Mouse (Mus musculus) heart, postnatal 0 days (tissue): ENCODE results near the gene Flrt1. TPM values are rescaled to one million over a fixed set of nuclear protein-coding genes. Genes with fewer than 3 reads are reported as not detected.

ENCODE experiments used
- ATAC-seq: fragments of 200-750 bp; cut with Nextera tagmentation; 2 replicates; pipeline ENCODE4 v1.8.0; 2017; ENCODE audit warnings: low read depth, moderate number of reproducible peaks, moderate library complexity; ENCODE audit not compliant: insufficient read depth
- DNase-seq: peaks from one replicate; pipeline ENCODE4 v3.0.0-alpha.2; 2016; ENCODE audit warnings: low spot score
- H3K27ac ChIP-seq: fragments of 300-500 bp; sonication (generic); 2 replicates; pipeline ENCODE4 v1.5.1; 2014; ENCODE audit warnings: low read depth, mild to moderate bottlenecking
- H3K27me3 ChIP-seq: fragments of 300-500 bp; sonication (generic); 2 replicates; pipeline ENCODE4 v1.6.1; 2014; ENCODE audit warnings: low read length, mixed read lengths; ENCODE audit not compliant: control insufficient read depth, insufficient read depth
- H3K36me3 ChIP-seq: fragments of 300-500 bp; sonication (generic); replicated peaks from 2 replicates; pipeline ENCODE4 v1.6.1; 2014; ENCODE audit warnings: low read length, mixed read lengths; ENCODE audit not compliant: control insufficient read depth, insufficient read depth
- H3K4me1 ChIP-seq: fragments of 300-500 bp; sonication (generic); 2 replicates; pipeline ENCODE4 v1.6.1; 2014; ENCODE audit warnings: antibody characterized with exemption; ENCODE audit not compliant: control insufficient read depth, insufficient read depth
- H3K4me2 ChIP-seq: fragments of 300-500 bp; sonication (generic); 2 replicates; pipeline ENCODE4 v1.6.1; 2014; ENCODE audit warnings: low read depth, mild to moderate bottlenecking, low read length, moderate library complexity
- H3K4me3 ChIP-seq: fragments of 300-500 bp; sonication (generic); 2 replicates; pipeline ENCODE4 v1.5.1; 2014; ENCODE audit warnings: low read depth, low read length
- H3K9ac ChIP-seq: fragments of 300-500 bp; sonication (generic); replicated peaks from 2 replicates; pipeline ENCODE4 v1.6.1; 2014; ENCODE audit warnings: low read depth, low read length, mixed read lengths
- H3K9me3 ChIP-seq: fragments of 300-500 bp; sonication (generic); replicated peaks from 2 replicates; pipeline ENCODE4 v1.6.1; 2016; ENCODE audit warnings: low read length; ENCODE audit not compliant: control insufficient read depth
- CTCF ChIP-seq: IDR thresholded peaks from 2 replicates; pipeline ENCODE4 v1.5.1; 2016; ENCODE audit warnings: antibody characterized with exemption, control low read depth, low read depth
- EP300 ChIP-seq: IDR thresholded peaks from 2 replicates; pipeline ENCODE4 v1.6.1; 2016; ENCODE audit warnings: antibody characterized with exemption, low read depth
- WGBS: fragments of 180-500 bp; shearing (Covaris S2); extraction: QIAGEN DNeasy Blood & Tissue Kit; methylation state at CpG from one replicate; pipeline ENCODE4 v1.1.7; 2014; 5-methylcytosine and 5-hydroxymethylcytosine counted together
- polyA plus RNA-seq: library from polyadenylated mRNA; unstranded; fragments of >200 nt; fragmentation: Nextera tagmentation; extraction: Ambion mirVana; gene quantifications from 2 replicates; pipeline ENCODE4 v1.2.1, GENCODE M21; 2015
- total RNA-seq: library from RNA; depleted of rRNA; stranded (reverse); fragments of >200 nt; gene quantifications from 2 replicates; pipeline ENCODE4 v1.2.3, GENCODE M21; 2014; ENCODE audit warnings: low replicate concordance; rRNA removed

Gene Flrt1
- 0.23 and 0.89 TPM in 2 replicates for total RNA-seq
- 1.0 TPM in 2 replicates for polyA plus RNA-seq

GRCm38 (mm10) chr19:7105544-7105943 is at the start of gene Flrt1:
Gene Flrt1, minus strand, starts transcription at chr19:7105729.
- Histone ChIP-seq H3K27me3 (no peaks in the 10 kb centered on the region), H3K4me3 (no peak within 1 kb of the TSS), H3K4me2 (no peak within 1 kb of the TSS), H3K4me1 (peaks cover 16% of the 10 kb centered on the region), H3K9me3 (no peaks in the 10 kb centered on the region), H3K27ac (no peak within 1 kb of the TSS), H3K9ac (no peak within 1 kb of the TSS), H3K36me3 (no peaks in the 10 kb centered on the region)
- DNase-seq (no peak), ATAC-seq (no peak)
- 70% methylated on average over 9 of the region's 9 CpGs for WGBS
- TF ChIP-seq EP300 (no peak), CTCF (no peak)

- 81% methylated on average over 6 of the region's 6 CpGs for WGBS
- Histone ChIP-seq H3K4me3 (no peak overlapping the region), H3K9ac (no peak overlapping the region), H3K4me2 (no peak overlapping the region), H3K27me3 (no peaks in the 10 kb centered on the region), H3K27ac (no peak overlapping the region), H3K9me3 (no peaks in the 10 kb centered on the region), H3K4me1 (peaks cover 14% of the 10 kb centered on the region), H3K36me3 (no peaks in the 10 kb centered on the region)
- no peak for TF ChIP-seq EP300
- TF ChIP-seq CTCF = no peak
- no peak for DNase-seq
- ATAC-seq = no peak
Measured at GRCm38 (mm10) chr19:7155196-7155595, 49.7 kb upstream of the Flrt1 start.

GRCm38 (mm10) chr19:7153232-7153631 is 47.7 kb upstream of the Flrt1 start:
- Histone ChIP-seq H3K4me3 (no peak overlapping the region), H3K36me3 (no peaks in the 10 kb centered on the region), H3K9ac (no peak overlapping the region), H3K9me3 (no peaks in the 10 kb centered on the region), H3K27ac (no peak overlapping the region), H3K27me3 (no peaks in the 10 kb centered on the region), H3K4me1 (peaks cover 25% of the 10 kb centered on the region), H3K4me2 (no peak overlapping the region)
- no peak for TF ChIP-seq EP300
- no peak for TF ChIP-seq CTCF
- ATAC-seq (no peak), DNase-seq (no peak)
- WGBS = 34% methylated on average over 7 of the region's 7 CpGs

GRCm38 (mm10) chr19:7151927-7152653 is 46.6 kb upstream of the Flrt1 start:
- Histone ChIP-seq H3K27ac (no peak overlapping the region), H3K4me2 (no peak overlapping the region), H3K27me3 (no peaks in the 10 kb centered on the region), H3K9me3 (no peaks in the 10 kb centered on the region), H3K4me3 (no peak overlapping the region), H3K9ac (no peak overlapping the region), H3K4me1 (peaks cover 29% of the 10 kb centered on the region), H3K36me3 (no peaks in the 10 kb centered on the region)
- TF ChIP-seq EP300 = no peak
- WGBS = 86% methylated on average over 6 of the region's 6 CpGs
- DNase-seq (no peak), ATAC-seq (no peak)

- Histone ChIP-seq H3K4me3 (no peak overlapping the region), H3K4me2 (no peak overlapping the region), H3K27me3 (no peaks in the 10 kb centered on the region), H3K4me1 (peaks cover 32% of the 10 kb centered on the region), H3K9ac (no peak overlapping the region), H3K36me3 (no peaks in the 10 kb centered on the region), H3K27ac (no peak overlapping the region), H3K9me3 (no peaks in the 10 kb centered on the region)
- 82% methylated on average over 7 of the region's 7 CpGs for WGBS
- ATAC-seq (no peak), DNase-seq (no peak)
- no peak for TF ChIP-seq CTCF
- TF ChIP-seq EP300 = no peak
Measured at GRCm38 (mm10) chr19:7151300-7151926, 45.9 kb upstream of the Flrt1 start.
